Mouse (Mus musculus): Measurements from ENCODE around the gene Lemd1.
A peak's percentile ranks its signal among the peaks of the same experiment; 100 is the strongest.
"Not testable (repeated sequence)": the region's sequence is repeated elsewhere in the genome, so short reads cannot be mapped to it uniquely, and the experiment has no call there.

- TF ChIP-seq CTCF (IDR thresholded peaks at IDR 0.05; ENCODE audit: low read depth): peak; percentile 35; the same call in 1 of the 2 replicates
- TF ChIP-seq EP300 (IDR thresholded peaks at IDR 0.05; ENCODE audit: low read depth): not testable (repeated sequence)
Observed at GRCm38 (mm10) chr1:132162618-132163017, 28.6 kb upstream of the Lemd1 start.

Measured in liver, embryonic 14.5 days (tissue).